Mouse (Mus musculus) retina, embryonic 14.5 days (tissue): ENCODE data around the gene Prkce.

Source experiments
- DNase-seq: peaks from one replicate; pipeline ENCODE4 v3.0.0-alpha.2; 2015; ENCODE audit warnings: low spot score

Gene Prkce

DNA sequence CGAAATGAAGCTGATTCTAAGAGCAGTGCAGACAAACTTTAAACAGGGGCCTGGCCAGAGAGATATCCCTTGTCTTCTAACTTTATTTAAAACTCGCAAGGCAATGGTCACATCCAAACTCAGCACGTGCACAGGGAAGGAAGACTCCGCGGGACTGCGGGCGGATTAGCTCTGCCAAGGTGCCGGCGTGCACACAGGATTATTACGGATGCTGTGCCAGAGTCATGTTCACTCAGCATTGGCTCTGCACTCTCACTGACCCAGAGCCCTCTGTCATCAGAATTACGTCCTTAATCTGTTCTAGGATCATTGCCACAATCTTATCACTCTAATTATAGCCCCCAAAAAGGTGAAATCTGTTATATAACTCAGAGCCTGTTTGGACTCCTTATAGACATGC lies 353.7 kb downstream of the Prkce start:
- DNase-seq = no peak

DNA sequence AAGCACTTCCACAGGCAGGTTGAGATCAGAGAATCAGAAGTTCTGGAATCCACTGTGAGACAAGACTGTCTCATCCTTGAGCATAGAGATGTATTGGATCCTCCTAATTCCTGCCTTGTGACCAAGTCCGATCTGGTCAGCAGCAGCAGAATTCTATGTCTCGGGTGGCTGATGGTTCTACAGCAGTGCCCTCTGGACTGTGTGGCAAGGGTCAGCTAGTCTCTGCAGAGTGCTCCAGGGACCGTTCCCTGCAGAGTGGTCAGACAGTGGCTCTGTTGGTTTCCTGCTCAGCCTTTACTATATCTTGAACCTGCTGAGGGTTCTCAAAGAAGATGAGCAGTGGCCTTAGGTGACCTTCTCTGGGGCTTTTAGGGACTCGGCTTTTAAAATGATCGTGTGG lies 355.1 kb downstream of the Prkce start:
- DNase-seq = no peak

- DNase-seq = no peak
Measured at GRCm38 (mm10) chr17:86523374-86523773, 355.8 kb downstream of the Prkce start.

GRCm38 (mm10) chr17:86523843-86524242 lies 356.3 kb downstream of the Prkce start:
- DNase-seq = no peak

GRCm38 (mm10) chr17:86525075-86525474 lies 357.5 kb downstream of the Prkce start:
- DNase-seq = no peak

DNA sequence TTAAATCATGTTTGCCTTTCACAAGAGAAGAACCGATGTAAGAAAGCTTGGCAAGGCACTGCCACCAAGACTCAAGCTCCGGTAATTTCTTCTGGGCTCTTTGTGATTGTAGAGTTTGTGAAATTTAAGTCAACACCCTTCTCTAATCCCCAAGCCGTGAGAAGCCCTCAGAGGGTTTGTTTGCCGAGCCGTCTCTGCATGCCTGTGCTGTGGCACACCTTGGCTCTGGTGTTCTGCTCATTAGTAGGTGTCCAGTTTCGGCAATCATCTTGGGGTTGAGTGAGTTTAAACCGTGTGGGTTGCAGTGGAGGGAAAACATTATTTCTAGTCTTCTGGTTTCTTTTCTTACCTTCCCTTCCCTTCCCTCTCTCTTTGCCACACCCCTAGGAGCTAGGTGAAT lies 358.4 kb downstream of the Prkce start:
- DNase-seq = no peak

DNA sequence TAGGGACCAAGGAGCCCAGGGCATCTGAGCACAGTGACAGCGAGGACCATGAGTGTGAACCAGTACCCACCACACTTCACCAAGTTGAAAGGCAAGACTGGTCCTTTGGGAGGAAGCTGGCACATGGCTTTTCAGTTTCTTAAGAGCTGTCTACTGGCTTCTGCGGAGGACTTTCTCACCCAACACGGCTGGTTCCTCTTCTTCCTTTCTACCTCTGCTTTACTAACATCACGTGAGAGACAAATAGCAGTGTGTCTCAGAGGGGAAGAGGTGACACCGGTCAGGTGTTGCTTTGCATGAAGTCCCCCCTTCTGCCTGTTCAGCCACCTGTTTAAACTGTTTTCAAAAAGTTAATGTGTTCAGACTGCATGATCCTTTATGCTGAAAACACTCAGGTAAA lies 359.7 kb downstream of the Prkce start:
- DNase-seq = no peak

- DNase-seq = no peak
Measured at GRCm38 (mm10) chr17:86529003-86529402, 361.4 kb downstream of the Prkce start.

DNA sequence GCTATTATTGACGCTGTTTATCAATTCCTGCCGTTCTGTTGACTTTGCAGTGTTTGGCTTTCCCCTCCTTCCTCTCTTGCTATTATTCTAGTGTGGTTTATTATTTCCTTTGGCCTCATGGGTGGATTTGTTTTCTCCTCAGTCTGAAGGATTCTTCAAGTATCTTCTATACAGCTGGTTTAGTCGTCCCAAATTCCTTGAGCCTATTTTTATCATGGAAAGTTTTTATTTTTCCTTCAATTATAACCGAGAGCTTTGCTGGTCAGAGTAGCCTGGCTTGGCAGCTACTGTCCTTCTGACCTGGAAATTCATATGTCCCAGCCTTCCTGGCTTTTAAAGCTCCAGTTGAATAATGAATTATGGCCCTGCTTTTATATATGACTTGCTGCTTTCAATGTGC lies 361.8 kb downstream of the Prkce start:
- DNase-seq = no peak

GRCm38 (mm10) chr17:86531231-86531630 lies 363.6 kb downstream of the Prkce start:
- DNase-seq = no peak

GRCm38 (mm10) chr17:86532783-86533548 lies 365.4 kb downstream of the Prkce start:
- DNase-seq = no peak

GRCm38 (mm10) chr17:86533549-86533851 lies 365.9 kb downstream of the Prkce start:
- no peak for DNase-seq

DNA sequence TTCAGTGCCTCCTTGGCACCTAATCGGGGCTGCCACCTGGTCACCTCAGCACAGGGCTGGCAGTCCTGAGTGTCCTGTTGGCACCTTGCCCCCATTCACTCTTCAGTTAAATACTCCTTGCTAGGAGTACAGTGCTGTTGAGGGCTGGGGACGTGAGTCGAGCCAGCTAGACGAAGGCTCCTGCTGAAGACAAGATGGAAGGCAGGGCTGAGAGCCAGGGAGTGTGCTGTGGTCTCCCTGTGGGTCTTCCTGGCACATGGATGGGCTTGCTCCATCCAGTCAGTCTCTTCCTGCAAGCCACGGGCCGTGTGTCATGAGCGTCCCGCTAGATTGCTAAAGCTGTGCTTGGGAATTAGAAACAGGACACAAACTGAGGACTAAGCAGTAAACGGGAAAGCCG lies 367.5 kb downstream of the Prkce start:
- DNase-seq = no peak

- DNase-seq = peak; percentile 91
Measured at GRCm38 (mm10) chr17:86535827-86536656, 368.5 kb downstream of the Prkce start.

DNA sequence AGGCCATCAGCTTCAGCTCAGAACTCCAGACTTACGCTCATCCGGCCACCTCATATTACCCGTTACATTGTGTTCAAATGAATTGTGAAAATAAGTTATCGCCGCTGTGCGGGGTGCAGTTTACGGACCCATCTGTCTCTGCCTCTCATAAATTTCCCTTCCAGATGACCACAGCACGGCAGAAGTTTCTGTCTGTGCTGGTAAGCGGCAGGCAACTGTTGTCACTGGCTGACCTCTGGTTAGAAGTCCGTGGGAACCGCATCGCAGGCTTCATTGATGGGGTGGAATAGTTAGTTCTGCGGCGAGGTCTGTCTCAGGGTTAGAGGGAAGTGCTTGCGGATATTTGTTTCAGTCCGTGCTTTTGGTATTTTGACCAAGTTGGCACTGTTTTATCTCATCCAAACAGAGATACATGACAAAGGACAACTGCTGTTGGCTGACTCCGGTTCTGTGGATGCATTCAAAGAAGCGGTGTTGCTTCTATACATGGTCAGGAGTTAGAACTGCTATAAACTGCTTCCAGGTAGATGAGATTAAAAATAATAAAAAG lies 372.4 kb downstream of the Prkce start:
- no peak for DNase-seq

GRCm38 (mm10) chr17:86546529-86546928 lies 378.9 kb downstream of the Prkce start:
- no peak for DNase-seq

- DNase-seq = no peak
Measured at GRCm38 (mm10) chr17:86549128-86549527, 381.5 kb downstream of the Prkce start.

GRCm38 (mm10) chr17:86551561-86551960 lies 384.0 kb downstream of the Prkce start:
- DNase-seq = no peak

GRCm38 (mm10) chr17:86551995-86552394 lies 384.4 kb downstream of the Prkce start:
- no peak for DNase-seq

- no peak for DNase-seq
Measured at GRCm38 (mm10) chr17:86559206-86559891, 391.8 kb downstream of the Prkce start.

GRCm38 (mm10) chr17:86560499-86560898 lies 392.9 kb downstream of the Prkce start:
- DNase-seq = no peak

GRCm38 (mm10) chr17:86570491-86570890 lies 402.9 kb downstream of the Prkce start:
- DNase-seq = no peak

- no peak for DNase-seq
Measured at GRCm38 (mm10) chr17:86571266-86571665, 403.7 kb downstream of the Prkce start.
